8 mouse cellular contexts compared by ENCODE assay signal in the genomic region with DNA sequence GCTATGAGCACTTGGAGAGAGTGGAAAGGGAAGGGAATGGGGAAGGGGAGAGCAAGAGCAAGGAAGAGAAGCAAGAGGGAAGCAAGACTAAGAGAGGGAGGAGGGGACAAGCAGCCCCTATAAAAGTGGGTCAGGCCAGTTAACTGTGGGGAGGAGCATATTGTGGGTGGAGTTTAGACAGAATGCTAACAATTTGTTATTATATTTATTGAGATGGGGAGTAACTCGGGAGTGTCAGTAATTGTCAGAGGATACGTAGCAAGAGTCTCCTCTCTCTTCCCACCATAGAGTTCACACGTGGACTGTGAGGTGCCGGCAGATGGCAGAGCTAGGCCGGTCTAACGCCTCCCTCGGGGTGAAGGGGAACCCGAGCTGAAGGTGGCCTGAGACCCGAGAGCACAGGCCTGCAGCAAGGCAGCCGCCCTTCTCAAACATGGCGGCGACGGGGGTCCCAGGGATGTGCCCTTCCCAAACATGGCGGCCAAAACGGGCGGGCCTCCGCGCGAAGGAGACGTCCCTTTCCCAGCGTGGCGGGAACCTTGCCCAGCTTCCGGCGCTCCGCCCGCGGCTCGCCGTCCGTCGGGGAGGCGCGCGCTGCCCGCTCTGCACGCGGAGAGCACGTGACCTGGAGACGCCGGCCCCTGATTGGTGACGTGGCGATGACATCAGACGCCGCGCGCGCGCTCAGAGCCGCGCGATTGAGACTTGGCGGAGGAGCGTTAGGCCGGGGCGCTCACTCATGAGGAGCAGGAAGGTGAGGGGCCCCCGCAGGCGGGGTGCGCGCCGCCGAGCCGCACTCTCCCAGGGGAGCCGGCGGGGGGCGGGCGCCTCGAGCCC. TPM values are rescaled to one million over a fixed set of nuclear protein-coding genes. Genes with fewer than 3 reads are reported as not detected.
DNase-seq lines count a peak whose midpoint lies in the region; ATAC-seq lines count a peak whose summit lies in the region.

A gene (plus strand): TSS at position 669 of the 837 bp plus-strand sequence.

- peaks cover 3% of the 10 kb centered on the region; the same call in 1 of the 2 replicates for H3K36me3 ChIP-seq in hindbrain, embryonic 11.5 days (ENCODE audit: control insufficient read depth, insufficient read depth, low read length)

- no peaks in the 10 kb centered on the region; the same call in 1 of the 2 replicates for H3K27me3 ChIP-seq in hindbrain, embryonic 11.5 days (ENCODE audit: control insufficient read depth, insufficient read depth, low read length)

- peak; percentile 96 for ATAC-seq in hindbrain, embryonic 11.5 days (ENCODE audit: low FRiP score)

- peak; percentile 98 for DNase-seq in Muller cell, postnatal 12 days (ENCODE audit: inconsistent ontology term)
- peak; percentile 99 for DNase-seq in cerebellum, adult 9-11 months
- peak; percentile 93 to 99 for DNase-seq in frontal cortex, adult 2 months (ENCODE audit: extremely low spot score in 1 of 2, low spot score in 1 of 2)
- peak; percentile 97 for DNase-seq in hindbrain, embryonic 11.5 days (ENCODE audit: low spot score)
- DNase-seq in layer of hippocampus, postnatal 10 days (ENCODE audit: low spot score in 2 of 2) = peak; percentile 97 to 99
- DNase-seq in lung, postnatal 10 days = peak; percentile 97
- DNase-seq in ovary, postnatal 36 days (ENCODE audit: low spot score) = peak; percentile 98
- DNase-seq in thymus, postnatal 25 days = peak; percentile 98

- H3K4me2 ChIP-seq in hindbrain, embryonic 11.5 days (replicated peaks; ENCODE audit: low read depth, low read length) = peak within 1 kb of the TSS; percentile 83

- peak within 1 kb of the TSS; percentile 88 for H3K27ac ChIP-seq in hindbrain, embryonic 11.5 days (ENCODE audit: low read depth, low read length)

- no peaks in the 10 kb centered on the region for H3K9me3 ChIP-seq in hindbrain, embryonic 11.5 days (ENCODE audit: control insufficient read depth, low read length)

- H3K4me1 ChIP-seq in hindbrain, embryonic 11.5 days (replicated peaks; ENCODE audit: control insufficient read depth, insufficient read depth, low read length) = peaks cover 5% of the 10 kb centered on the region; the same call in 1 of the 2 replicates

- WGBS in hindbrain, embryonic 11.5 days = 2% methylated on average over 64 of the region's 67 CpGs

- H3K9ac ChIP-seq in hindbrain, embryonic 11.5 days (ENCODE audit: low read depth, low read length) = peak within 1 kb of the TSS; percentile 95

- peak within 1 kb of the TSS; percentile 77 for H3K4me3 ChIP-seq in hindbrain, embryonic 11.5 days (ENCODE audit: low read depth, low read length)

RNA-seq across cellular contexts. Expression of the gene that starts here (rescaled TPM):
- polyA plus RNA-seq in frontal cortex, adult 2 months (2012; rRNA removed) = 32.7 and 34.5 TPM in 2 replicates
- 112 and 115 TPM in 2 replicates for polyA plus RNA-seq in hindbrain, embryonic 11.5 days (2014; fragmentation: Nextera tagmentation; extraction: Ambion mirVana)
- total RNA-seq in layer of hippocampus, postnatal 10 days (2021) = 10 to 100 TPM; 16.3 to 17.1 TPM

Comparison
In these comparisons a context has a peak if more than half of its experiments do, and no peak if none do; other contexts are left out.
1. Peak in every context shown above with its lines: DNase-seq, ATAC-seq, H3K4me3 ChIP-seq and H3K27ac ChIP-seq.